ENCODE assay signal across 10 mouse cellular contexts in genomic region chr1:43269685-43270084, GRCm38 (mm10).
DNase-seq lines count a peak whose midpoint lies in the region; ATAC-seq and TF ChIP-seq lines count a peak whose summit lies in the region.
"Had no signal": no experiment of that assay in that cellular context is flagged by ENCODE, and none has a peak within 500 bp of the region (broad histone marks: within the 10 kb centered on the region; RNA-seq: fewer than 3 reads in every experiment).

No protein-coding gene starts in this region.

- no peaks in the 10 kb centered on the region for H3K36me3 ChIP-seq in lung, embryonic 16.5 days (ENCODE audit: control insufficient read depth, insufficient read depth, low read length)
- H3K36me3 ChIP-seq: hindbrain, embryonic 15.5 days had no signal

- H3K9me3 ChIP-seq in lung, embryonic 16.5 days (ENCODE audit: control insufficient read depth, low read length): no peaks in the 10 kb centered on the region
- H3K9me3 ChIP-seq: hindbrain, embryonic 15.5 days; megakaryocyte, embryonic 14.5 days had no signal

- no peak overlapping the region for H3K9ac ChIP-seq in lung, embryonic 16.5 days (ENCODE audit: low read length)
- H3K9ac ChIP-seq: hindbrain, embryonic 15.5 days had no signal

- no peak for ATAC-seq in lung, embryonic 16.5 days (ENCODE audit: low read depth)
- no peak for ATAC-seq in granulocyte monocyte progenitor cell, adult 5-6 weeks (replicated peaks; ENCODE audit: poor library complexity, severe bottlenecking)

- no peak overlapping the region for H3K4me3 ChIP-seq in layer of hippocampus, adult 2 months
- no peak overlapping the region for H3K4me3 ChIP-seq in lung, embryonic 16.5 days (ENCODE audit: low read length)
- H3K4me3 ChIP-seq: hindbrain, embryonic 15.5 days; megakaryocyte, embryonic 14.5 days had no signal

- 37% methylated on average over 7 of the region's 7 CpGs for WGBS in lung, embryonic 16.5 days

- no peaks in the 10 kb centered on the region for H3K4me1 ChIP-seq in lung, embryonic 16.5 days (replicated peaks; ENCODE audit: control insufficient read depth, insufficient read depth, low read length)

- TF ChIP-seq CTCF in layer of hippocampus, adult 2 months (conservative IDR thresholded peaks at IDR 0.05): peak; percentile 61

- H3K27me3 ChIP-seq in lung, embryonic 16.5 days (ENCODE audit: control insufficient read depth, insufficient read depth, low read depth, low read length): no peaks in the 10 kb centered on the region
- H3K27me3 ChIP-seq: hindbrain, embryonic 15.5 days; megakaryocyte, embryonic 14.5 days had no signal

- peak; percentile 20 to 32 for DNase-seq in cerebellum, postnatal 10 days
- DNase-seq in cerebellum, adult 11 months: no peak
- DNase-seq in layer of hippocampus, adult 2 months (ENCODE audit: low spot score in 2 of 2): no peak
- no peak for DNase-seq in layer of hippocampus, adult 18-20 months (ENCODE audit: low spot score in 2 of 2)
- DNase-seq in R1 (ENCODE audit: low read depth, low spot score): peak; percentile 91
- no peak for DNase-seq in left cerebral cortex, adult 11 months (ENCODE audit: low spot score)

- peak overlapping the region; percentile 18; the same call in 1 of the 2 replicates for H3K4me2 ChIP-seq in lung, embryonic 16.5 days (ENCODE audit: low read depth, low read length)
- H3K4me2 ChIP-seq: hindbrain, embryonic 15.5 days had no signal

- H3K27ac ChIP-seq in layer of hippocampus, adult 2 months: no peak overlapping the region
- no peak overlapping the region for H3K27ac ChIP-seq in lung, embryonic 16.5 days (ENCODE audit: low read length)
- H3K27ac ChIP-seq: hindbrain, embryonic 15.5 days had no signal

Comparison
In these comparisons a context has a peak if more than half of its experiments do, and no peak if none do; other contexts are left out.
1. DNase-seq: peak in cerebellum, postnatal 10 days (2 of 2) and R1 (single experiment); none in cerebellum, adult 11 months (single experiment), layer of hippocampus, adult 2 months (0 of 2), layer of hippocampus, adult 18-20 months (0 of 2) and left cerebral cortex, adult 11 months (single experiment).